Mouse (Mus musculus): ENCODE measurements at regions not wholly inside any gene's neighbourhood (a gene's known extent, or its start where the extent isn't known, plus 50 kb on each side); places are given as distances from the start of the nearest gene placed in this dataset.
"Not testable (repeated sequence)": the region's sequence is repeated elsewhere in the genome, so short reads cannot be mapped to it uniquely, and the experiment has no call there.

DNA sequence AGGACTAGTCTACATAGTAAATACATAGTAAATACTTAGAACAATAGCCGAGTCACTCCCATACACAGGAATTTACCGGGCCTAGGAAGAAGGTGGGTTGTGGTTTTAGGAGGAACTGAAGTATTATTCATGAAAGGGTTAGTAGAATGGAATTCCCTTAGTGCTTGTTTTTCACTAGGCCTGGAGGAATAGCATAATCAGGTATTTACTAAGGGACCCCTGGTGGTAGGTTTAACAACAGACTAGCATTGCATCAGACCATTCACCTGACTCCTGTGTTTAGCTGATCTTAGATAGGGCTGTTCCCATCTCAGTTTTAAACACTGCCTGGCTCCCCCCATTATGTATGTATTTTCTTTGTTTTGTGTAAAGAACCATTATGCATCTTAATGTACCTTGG lies 339.0 kb downstream of the Dync2h1 start:
- DNase-seq (ENCODE audit: low spot score): not testable (repeated sequence)

DNA sequence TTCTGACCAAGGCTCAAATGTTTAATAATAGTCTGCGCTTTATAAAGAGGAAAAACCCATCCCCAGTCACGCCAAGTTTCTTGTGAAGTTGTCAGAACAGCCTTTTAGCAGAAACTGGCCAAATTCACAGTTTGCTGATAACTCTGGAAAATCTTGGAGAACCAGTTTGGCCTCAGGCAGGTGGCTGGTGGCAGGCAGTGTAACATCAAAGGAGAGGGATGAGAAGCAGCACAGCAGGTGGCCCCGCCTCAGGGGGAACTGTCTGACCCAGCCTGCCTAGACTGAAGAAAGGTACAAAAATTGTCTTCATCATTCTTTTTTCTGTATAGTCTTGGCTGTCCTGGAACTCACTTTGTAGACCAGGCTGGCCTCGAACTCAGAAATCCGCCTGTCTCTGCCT lies 349.3 kb downstream of the Dync2h1 start:
- DNase-seq (ENCODE audit: low spot score): not testable (repeated sequence)

DNA sequence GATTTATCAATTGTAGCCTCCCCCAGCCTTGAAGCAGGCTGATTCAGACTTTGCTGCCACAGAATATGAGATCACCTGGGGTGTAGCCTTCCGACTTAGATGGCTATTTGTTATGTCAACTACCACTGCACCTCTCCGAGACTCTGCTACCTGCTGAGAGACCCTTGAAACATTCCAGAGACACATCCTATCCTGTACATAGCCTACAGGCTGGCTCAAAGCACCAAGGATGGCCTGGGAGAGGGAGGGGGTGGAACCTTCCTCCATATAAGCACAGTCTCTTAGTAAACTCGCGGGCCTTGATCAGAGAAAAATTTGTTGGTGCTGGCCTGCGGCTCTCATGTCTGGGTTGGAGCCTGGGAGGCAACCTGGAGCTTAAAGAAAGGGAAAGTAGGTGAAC lies 349.8 kb downstream of the Dync2h1 start:
- no peak for DNase-seq (ENCODE audit: low spot score)

DNA sequence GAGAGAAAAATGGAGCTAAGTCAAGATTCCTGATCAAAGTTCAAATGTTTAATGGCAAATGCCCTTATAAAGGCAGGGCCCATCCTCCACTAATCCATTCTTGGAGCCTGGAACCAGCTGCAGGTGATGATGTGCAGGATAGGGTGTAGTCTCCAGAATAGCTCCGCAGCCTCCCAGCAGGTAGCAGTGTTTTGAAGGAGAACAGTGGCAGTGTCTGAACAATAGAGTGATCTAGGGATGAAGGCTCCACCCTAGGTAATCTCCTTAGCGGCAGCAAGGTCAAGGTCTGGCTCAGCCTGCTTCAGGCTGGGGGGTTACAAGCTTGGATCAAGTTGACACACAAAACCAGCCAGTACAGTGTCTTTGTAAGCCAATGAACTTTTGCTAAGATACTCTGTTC lies 351.4 kb downstream of the Dync2h1 start:
- no peak for DNase-seq (ENCODE audit: low spot score)

DNA sequence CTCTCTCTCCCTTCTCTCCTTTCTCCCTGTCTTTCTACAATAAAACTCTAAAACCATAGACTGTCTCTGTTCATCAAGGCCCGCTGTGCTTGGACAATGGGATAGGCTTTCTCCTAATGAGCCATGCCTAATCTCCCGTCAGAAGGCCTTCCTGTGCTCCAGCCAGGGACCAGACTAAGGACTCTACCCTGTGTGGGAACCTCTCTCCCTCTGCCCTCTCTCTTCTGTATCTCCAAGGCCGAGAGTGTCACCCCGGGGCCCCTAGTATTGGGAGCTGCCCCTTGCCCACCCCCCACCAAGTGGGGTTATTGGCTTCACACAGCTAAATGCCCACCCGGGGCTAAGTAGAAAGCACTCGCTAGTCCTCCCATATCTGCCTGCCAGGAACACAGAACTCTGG lies 352.6 kb downstream of the Dync2h1 start:
- DNase-seq (ENCODE audit: low spot score): not testable (repeated sequence)

DNA sequence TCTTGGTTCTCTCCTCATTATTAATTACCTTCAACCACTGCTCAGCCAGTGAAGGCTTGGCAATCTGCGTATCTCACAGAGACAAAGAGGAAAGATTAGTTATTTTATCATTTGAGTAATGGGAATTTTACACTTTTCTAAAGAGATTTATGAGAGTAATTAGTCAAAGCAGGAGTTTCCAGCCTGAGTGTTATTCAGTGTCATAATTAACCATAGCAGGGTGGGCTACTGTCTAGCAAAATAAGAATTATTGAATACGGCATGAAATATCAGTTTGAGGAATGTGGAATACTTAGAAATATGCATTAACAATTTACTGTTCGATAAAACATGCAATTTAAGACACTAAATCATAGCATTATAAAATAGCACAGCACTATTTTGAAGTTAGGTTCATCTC lies 357.7 kb downstream of the Dync2h1 start:
- no peak for DNase-seq (ENCODE audit: low spot score)

DNA sequence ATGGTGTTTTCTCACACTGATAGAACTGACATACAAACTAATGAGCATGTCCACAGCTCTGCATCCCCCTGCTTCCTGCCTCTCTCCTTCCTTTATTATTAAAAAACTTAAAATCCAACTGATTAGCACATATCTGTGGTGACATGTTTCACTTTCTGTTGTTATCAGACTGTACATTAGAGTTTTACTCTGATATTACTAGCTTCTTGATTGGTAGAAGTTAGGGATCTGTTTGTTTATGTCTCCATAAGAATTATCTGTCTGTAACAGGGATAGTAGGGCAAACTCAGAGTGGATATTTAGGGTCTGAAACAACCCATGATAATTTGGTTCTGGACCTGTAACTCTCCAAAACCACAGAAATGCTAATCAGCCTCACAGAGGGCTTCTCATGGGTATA lies 358.6 kb downstream of the Dync2h1 start:
- no peak for DNase-seq (ENCODE audit: low spot score)

DNA sequence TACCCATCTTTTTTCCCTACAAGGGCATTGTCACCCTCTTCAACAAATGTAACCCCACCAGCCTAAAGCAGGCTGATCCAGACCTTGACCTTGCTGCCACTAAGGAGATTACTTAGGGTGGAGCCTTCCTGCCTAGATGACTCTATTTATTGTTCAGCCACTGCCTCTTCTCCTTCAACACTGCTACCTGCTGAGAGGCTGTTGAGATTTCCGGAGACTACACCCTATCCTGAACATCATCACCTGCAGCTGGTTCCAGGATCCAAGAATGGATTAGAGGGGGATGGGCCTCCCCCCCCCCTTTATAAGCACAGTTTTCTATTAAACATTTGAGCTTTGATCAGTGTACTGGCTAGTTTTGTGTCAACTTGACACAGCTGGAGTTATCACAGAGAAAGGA lies 360.3 kb downstream of the Dync2h1 start:
- not testable (repeated sequence) for DNase-seq (ENCODE audit: low spot score)

DNA sequence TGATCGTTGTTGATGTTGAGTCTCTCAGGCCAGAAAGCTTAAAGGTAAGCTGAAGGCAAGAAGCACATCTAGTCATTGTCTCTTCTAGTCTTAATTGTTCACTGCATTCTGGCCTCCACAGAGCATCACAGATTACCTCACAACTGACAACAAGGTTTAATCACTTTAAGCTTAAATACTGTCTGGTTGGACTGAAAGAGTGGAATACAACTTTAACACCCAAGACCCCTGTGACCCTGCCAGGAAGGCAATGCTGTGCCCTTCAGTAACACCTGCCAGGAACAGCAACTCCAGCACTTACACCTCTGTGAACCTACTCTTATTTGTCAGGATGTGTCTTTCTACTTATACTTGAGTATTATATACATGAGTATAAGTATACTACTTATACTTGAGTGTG lies 360.7 kb downstream of the Dync2h1 start:
- DNase-seq (ENCODE audit: low spot score): no peak

DNA sequence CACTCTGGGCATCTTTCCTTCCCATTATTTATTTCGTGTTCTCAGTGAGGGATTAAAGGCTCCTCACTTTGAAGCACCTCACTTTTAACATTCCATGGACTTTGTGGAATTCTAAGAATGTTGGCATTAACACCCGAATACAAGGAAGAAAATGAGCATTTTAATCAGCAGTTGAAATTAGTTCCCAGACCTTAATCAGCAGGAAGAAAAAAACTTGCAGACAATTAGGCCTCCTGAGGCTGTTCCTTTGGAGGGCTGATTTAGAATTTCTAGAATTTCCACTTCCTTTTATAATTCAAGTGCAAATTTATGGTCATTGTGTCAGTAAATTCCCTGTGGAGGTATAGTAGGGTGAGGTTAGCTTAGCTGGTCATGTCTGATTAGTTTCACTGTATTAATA lies 407.6 kb downstream of the Dync2h1 start:
- no peak for DNase-seq (ENCODE audit: low spot score)

DNA sequence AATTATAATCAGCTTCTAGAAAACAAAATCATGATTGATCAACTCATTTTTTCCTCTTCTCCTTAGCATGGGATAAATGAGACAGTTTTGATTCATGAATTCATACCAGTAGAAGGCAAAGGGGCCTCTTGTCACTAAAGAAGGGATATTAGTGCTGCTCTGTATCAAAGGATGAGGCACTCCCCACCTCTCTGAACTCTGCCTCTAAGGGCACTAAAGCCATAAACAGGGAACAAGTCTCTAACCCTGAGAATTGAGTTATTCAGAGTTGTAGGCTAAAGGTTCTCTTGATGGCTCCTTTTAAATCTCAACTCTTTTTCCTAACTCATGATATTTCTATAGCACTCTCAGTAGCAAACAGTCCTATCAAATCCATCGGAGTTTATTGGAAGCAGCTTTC lies 442.8 kb downstream of the Dync2h1 start:
- DNase-seq (ENCODE audit: low spot score): no peak

DNA sequence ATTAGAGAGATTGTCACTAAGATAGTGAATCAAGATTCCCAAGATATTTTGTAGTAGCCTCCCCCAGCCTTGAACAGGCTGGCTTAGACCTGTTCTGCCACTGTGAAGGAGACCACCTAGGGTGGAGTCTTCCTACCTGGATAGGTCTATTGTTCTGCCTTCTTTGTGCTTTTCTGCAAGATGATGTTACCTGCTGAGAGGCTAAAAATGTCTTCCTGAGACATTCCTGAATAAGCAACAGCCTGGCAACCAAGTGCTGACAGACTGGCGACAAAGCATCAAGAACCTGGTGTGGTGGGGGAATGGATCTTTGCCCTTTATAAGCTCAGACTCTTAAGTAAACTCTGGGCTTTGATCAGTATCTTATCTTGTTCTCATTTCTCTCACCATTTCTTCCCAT lies 447.8 kb downstream of the Dync2h1 start:
- no peak for DNase-seq (ENCODE audit: low spot score)

DNA sequence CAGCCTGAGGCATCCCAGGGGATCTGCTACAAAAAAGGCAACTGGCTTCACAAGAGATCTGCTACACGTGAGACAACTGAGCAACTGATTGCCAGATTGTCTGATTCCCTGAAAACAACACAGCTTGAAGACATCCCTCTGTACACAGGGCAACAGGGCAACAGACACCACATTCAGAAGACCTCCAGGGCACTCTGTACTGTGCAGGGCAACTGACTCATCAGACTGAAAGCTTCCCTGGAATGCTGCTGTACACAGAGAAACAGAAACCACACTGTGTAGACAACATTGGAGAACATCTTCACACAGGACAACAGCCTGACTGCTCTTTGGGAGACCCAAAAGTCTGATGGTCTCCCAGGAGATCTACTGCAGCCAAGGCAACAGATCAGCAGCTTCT lies 456.8 kb upstream of the Ddi1 start:
- no peak for DNase-seq (ENCODE audit: low spot score)

DNA sequence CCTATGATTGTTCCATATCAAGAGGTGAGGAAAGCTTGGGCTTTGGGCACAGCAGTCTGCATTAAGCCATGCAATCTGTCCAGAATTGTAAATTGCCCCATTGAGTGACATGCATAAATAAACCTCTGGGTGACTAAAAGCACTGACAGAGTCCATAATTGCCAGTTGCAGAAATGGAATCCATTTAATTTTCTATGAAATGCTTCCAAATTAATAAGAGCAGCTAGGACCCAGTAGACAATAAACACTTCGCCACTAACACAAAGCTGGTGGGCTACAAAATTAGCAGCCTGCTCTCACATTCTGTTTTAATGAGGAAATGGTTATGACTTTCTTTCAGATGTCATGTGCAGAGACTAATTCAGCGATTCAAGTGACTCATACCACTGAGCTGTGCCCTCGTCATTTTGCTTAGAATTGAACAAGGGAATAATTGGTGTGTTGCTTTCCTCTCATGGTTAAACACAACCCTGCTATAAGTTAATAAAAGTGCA lies 407.6 kb upstream of the Ddi1 start:
- DNase-seq (ENCODE audit: low spot score): no peak

DNA sequence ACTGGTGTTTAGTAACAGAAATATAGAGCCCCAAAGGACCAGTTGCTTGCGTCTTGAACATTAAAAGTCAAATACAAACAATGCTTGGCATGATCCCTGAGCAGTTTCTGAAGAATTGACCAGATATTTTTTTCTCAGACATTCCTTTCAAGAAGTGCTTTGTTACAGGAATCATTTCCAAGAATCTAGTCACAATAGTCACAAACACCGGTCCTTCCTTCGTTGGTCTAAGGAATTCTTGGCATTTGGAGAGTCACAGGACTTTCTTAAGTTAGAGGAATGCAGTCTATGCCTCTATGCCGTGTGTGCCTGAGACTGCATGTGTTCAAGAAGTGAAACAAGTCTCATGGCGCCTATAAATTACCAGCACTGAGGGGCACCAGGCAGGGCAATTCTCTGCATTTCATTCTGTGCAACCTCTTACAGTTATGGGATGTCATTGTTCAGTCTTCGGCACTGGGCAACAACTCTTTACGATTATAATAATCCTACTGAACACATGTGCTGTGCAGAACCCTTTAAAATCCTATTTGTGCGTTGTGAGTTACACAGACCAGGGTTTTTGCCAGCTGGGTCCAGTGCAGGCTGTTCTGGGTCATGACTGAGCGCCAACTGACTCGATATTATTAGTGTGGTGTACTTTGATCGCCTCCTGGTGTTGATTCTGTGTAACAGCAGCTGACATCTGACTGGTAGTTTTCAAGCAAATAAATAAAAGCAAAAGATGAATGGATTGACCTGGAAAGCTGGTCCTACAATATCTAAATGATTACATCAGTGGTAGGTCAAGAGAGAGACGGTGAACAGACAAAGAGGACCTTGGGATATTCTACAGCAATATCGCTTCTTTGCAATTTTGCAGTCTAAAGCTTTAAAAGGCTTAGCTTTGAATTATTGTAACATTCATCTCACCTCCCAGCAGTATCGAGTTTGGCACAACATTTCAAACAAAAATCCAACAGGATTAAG lies 398.6 kb upstream of the Ddi1 start:
- DNase-seq (ENCODE audit: low spot score): peak; percentile 53

DNA sequence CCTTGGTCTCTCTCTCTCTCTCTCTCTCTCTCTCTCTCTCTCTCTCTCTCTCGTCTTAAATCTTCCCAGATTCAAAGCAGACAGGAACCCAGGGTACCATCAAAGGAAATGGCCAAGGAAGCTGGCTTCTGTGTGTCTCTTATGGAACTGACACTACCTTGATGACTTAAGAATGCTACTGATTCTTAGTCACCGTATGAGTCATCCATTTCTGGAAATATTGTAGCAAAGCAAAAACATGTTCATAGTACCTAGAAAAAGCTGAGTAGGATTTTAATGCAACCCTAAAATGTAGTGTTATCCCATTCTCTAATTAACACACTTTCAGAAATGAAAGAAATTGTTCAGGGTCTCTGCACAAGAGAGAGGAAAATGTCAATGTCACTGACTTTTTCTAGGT lies 396.0 kb upstream of the Ddi1 start:
- no peak for DNase-seq (ENCODE audit: low spot score)

DNA sequence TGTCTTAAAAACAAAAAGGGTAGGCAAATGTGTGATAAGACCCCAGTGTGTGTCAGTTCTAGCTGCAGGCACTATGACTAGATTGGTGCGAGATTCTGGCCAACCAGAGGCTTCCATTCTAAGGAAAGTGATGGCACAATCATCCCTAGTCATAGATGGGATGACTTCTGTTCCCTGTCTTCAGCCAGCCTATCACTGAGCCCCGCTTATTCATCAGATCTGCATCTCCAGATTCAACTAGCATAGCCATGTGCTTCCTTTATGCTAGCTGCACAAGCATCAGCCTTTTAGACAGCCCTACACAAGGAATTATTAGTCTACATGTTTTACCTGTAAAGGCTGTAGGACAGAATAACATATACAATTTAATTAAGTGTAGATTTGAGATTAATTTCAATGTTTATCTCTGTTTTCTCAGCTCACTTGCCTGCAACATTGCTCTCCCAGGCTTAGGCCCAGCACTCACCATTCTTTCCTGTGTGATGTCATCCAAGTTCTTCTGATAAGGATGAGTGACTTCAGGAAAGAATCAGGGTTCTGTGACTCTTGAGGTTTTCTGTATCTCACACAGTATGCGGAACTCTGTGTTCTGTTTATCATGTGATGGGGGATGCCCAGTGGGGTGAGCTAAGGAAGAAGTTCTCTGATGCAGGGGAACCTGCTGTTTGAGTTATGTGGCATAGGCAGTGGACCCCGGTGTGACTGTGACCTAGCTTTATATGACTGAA lies 382.8 kb upstream of the Ddi1 start:
- no peak for DNase-seq (ENCODE audit: low spot score)

DNA sequence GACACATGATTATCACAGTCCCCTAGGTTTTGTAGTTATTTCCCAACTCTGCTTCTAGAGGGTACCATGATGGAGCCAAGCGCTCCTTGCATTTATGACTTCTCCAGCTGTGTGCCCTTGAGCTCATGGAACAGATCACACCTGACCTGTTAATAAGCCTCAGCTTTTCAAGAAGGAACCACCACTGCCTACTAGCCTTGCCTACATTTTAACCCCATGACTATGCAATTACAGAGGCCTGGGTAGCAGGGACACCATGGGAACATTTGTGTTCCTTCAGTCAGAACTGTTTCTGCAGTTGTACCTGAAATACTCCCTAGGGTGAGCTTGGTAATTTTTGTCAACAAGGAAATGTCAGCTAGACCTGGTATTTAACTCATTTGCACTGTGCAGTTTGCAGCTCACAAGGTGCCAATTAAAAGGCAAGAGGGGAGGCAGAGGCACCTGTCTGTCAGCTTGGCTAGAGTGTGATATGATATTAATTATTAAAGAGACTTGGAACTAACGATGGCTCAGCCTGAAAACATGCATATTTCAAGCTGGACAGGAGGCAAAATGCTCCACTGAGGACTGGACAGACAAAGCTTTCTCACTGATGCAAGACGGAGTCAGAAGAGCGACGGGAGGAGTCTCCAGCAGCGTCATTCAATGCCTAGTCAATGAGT lies 382.1 kb upstream of the Ddi1 start:
- no peak for DNase-seq (ENCODE audit: low spot score)

DNA sequence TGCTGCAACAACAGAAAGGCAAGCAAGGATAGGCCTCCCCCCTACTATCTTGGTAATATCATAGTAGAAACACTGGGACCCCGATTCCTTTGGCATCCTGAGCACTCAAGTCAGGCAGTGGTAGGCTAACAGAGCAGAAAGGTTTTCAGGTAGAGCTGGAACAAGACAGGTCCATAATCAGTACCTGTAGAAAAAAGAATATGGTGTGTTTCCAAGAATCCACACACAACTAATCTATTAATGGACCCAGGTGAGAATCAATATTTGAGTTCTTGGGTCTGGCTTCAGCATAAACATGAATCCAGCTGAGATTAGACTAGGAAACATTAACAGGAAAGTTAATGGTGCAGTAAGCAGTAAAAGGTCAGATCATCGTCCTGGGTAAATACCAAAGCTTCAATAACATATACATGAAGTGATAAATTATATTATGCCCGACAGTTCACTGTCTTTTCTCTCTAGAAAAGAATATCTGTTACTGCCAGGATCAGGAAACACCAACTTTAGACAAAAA lies 376.2 kb upstream of the Ddi1 start:
- DNase-seq (ENCODE audit: low spot score): no peak

DNA sequence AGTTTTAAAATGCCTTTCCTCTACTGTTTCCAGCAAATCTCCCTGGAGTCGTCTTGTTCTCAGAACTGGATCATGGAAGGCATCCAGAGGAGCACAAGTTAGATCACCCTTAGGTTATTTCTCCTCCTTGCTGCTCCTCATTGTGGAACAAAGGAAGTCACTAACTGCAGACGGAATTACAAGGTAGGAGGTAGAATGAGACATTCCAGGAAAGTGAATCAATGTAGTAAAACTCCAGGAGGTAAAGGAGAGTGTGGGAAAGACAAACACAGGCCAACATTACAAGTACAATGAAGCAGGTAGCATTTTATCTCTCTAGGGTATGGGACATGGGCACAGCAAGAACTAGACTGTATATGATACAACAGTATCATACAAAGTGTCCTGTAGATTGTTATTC lies 375.7 kb upstream of the Ddi1 start:
- no peak for DNase-seq (ENCODE audit: low spot score)

DNA sequence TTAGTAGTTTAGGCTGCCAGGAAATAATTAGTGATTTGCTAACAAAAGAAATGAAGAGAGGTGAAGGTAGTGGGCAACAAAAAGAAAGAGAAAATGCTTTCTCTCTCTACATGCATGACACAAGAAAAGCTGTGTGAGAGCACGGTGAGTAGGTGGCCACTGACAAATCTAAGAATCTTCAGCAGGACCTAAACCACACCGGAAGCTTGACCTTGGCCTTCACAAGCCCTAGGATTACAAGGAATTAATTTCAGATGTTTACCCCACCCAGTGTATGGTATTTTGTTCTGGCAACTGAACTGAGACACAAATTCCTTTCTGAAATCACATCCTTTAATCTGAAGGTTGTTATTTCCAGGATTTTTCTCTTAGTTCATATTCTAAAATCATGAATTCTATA lies 347.5 kb upstream of the Ddi1 start:
- no peak for DNase-seq (ENCODE audit: low spot score)

DNA sequence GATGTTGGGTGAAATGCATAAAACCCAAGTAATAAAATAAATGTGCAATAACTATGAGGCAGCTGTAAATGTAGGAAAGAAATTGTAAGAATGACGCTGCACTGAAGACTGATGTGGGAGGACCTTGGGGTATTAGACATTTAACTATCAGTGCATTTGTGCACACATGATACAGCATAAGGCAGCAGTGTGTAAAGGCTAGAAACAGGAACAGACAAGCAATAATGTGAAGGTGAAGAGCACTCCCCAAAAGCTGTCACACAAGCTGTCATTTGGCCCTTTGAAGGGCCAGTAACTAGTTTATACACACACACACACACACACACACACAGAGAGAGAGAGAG lies 339.6 kb upstream of the Ddi1 start:
- DNase-seq (ENCODE audit: low spot score): no peak
